Comparison of ENCODE assay signal across 12 mouse cellular contexts in genomic region chr11:79669947-79670346, GRCm38 (mm10).
DNase-seq lines count a peak whose midpoint lies in the region; ATAC-seq and TF ChIP-seq lines count a peak whose summit lies in the region.
"Had no signal": no experiment of that assay in that cellular context is flagged by ENCODE, and none has a peak within 500 bp of the region (broad histone marks: within the 10 kb centered on the region; RNA-seq: fewer than 3 reads in every experiment).

No protein-coding gene starts in this region.

- ATAC-seq in kidney, embryonic 15.5 days (replicated peaks; ENCODE audit: low FRiP score): no peak
- ATAC-seq in embryonic facial prominence, embryonic 11.5 days (replicated peaks; ENCODE audit: insufficient number of reproducible peaks, low FRiP score, low TSS enrichment, low read depth): peak; percentile 66; the same call in 1 of the 2 replicates
- no peak for ATAC-seq in limb, embryonic 15.5 days (ENCODE audit: insufficient number of reproducible peaks, low FRiP score, low TSS enrichment, low read depth)
- no peak for ATAC-seq in intestine, postnatal 0 days
- ATAC-seq: midbrain, embryonic 15.5 days had no signal

- H3K4me2 ChIP-seq in kidney, embryonic 15.5 days: no peak overlapping the region
- H3K4me2 ChIP-seq in embryonic facial prominence, embryonic 11.5 days (ENCODE audit: low read depth, low read length): no peak overlapping the region
- no peak overlapping the region for H3K4me2 ChIP-seq in limb, embryonic 15.5 days
- H3K4me2 ChIP-seq in intestine, postnatal 0 days (replicated peaks; ENCODE audit: low read depth): no peak overlapping the region
- H3K4me2 ChIP-seq: heart, embryonic 15.5 days; midbrain, embryonic 15.5 days had no signal

- no peak for TF ChIP-seq CTCF in intestine, postnatal 0 days (IDR thresholded peaks at IDR 0.05; ENCODE audit: low read depth)

- 17% methylated on average over 3 of the region's 3 CpGs for WGBS in kidney, embryonic 15.5 days
- WGBS in embryonic facial prominence, embryonic 11.5 days: 14% methylated on average over 3 of the region's 3 CpGs
- 6% methylated on average over 3 of the region's 3 CpGs for WGBS in limb, embryonic 15.5 days
- WGBS in intestine, postnatal 0 days: 31% methylated on average over 3 of the region's 3 CpGs

- H3K4me3 ChIP-seq in kidney, embryonic 15.5 days (replicated peaks): no peak overlapping the region
- no peak overlapping the region for H3K4me3 ChIP-seq in embryonic facial prominence, embryonic 11.5 days (ENCODE audit: low read depth, low read length)
- H3K4me3 ChIP-seq in limb, embryonic 15.5 days: no peak overlapping the region
- no peak overlapping the region for H3K4me3 ChIP-seq in intestine, postnatal 0 days (ENCODE audit: low read depth, low read length)
- H3K4me3 ChIP-seq: heart, embryonic 15.5 days; midbrain, embryonic 15.5 days had no signal

- peak overlapping the region; percentile 59 for H3K27ac ChIP-seq in kidney, embryonic 15.5 days
- H3K27ac ChIP-seq in embryonic facial prominence, embryonic 11.5 days (replicated peaks; ENCODE audit: low read depth, low read length): peak overlapping the region; percentile 77
- H3K27ac ChIP-seq in limb, embryonic 15.5 days: peak overlapping the region; percentile 88
- H3K27ac ChIP-seq in intestine, postnatal 0 days (ENCODE audit: low read depth, low read length): no peak overlapping the region
- H3K27ac ChIP-seq: heart, embryonic 15.5 days; midbrain, embryonic 15.5 days had no signal

- no peaks in the 10 kb centered on the region for H3K9me3 ChIP-seq in kidney, embryonic 15.5 days (replicated peaks)
- no peaks in the 10 kb centered on the region for H3K9me3 ChIP-seq in embryonic facial prominence, embryonic 11.5 days (replicated peaks; ENCODE audit: control insufficient read depth, low read length)
- H3K9me3 ChIP-seq in limb, embryonic 15.5 days: no peaks in the 10 kb centered on the region
- no peaks in the 10 kb centered on the region for H3K9me3 ChIP-seq in intestine, postnatal 0 days (ENCODE audit: control insufficient read depth)
- H3K9me3 ChIP-seq: heart, embryonic 15.5 days; midbrain, embryonic 15.5 days had no signal

- H3K4me1 ChIP-seq in kidney, embryonic 15.5 days: peaks cover 61% of the 10 kb centered on the region
- H3K4me1 ChIP-seq in embryonic facial prominence, embryonic 11.5 days (ENCODE audit: control insufficient read depth, insufficient read depth, low read length): peaks cover 7% of the 10 kb centered on the region
- H3K4me1 ChIP-seq in limb, embryonic 15.5 days: peaks cover 64% of the 10 kb centered on the region
- H3K4me1 ChIP-seq in intestine, postnatal 0 days (replicated peaks; ENCODE audit: control insufficient read depth, insufficient read depth, low read length): 0 out of 2 replicates have a peak, but pooled peaks cover 7% of the 10 kb centered on the region

- no peak overlapping the region for H3K9ac ChIP-seq in kidney, embryonic 15.5 days
- H3K9ac ChIP-seq in embryonic facial prominence, embryonic 11.5 days (replicated peaks; ENCODE audit: low read length): no peak overlapping the region
- H3K9ac ChIP-seq in limb, embryonic 15.5 days: no peak overlapping the region
- H3K9ac ChIP-seq in intestine, postnatal 0 days (ENCODE audit: low read depth, low read length): no peak overlapping the region
- H3K9ac ChIP-seq: heart, embryonic 15.5 days; midbrain, embryonic 15.5 days had no signal

- H3K36me3 ChIP-seq in kidney, embryonic 15.5 days: no peaks in the 10 kb centered on the region
- no peaks in the 10 kb centered on the region for H3K36me3 ChIP-seq in embryonic facial prominence, embryonic 11.5 days (replicated peaks; ENCODE audit: control insufficient read depth, insufficient read depth, low read depth, low read length)
- no peaks in the 10 kb centered on the region for H3K36me3 ChIP-seq in limb, embryonic 15.5 days
- H3K36me3 ChIP-seq in intestine, postnatal 0 days (ENCODE audit: control insufficient read depth, insufficient read depth): no peaks in the 10 kb centered on the region
- H3K36me3 ChIP-seq: heart, embryonic 15.5 days; midbrain, embryonic 15.5 days had no signal

- no peak for DNase-seq in kidney, postnatal 25 days
- DNase-seq in NIH3T3 (ENCODE audit: low read depth): peak; percentile 47
- DNase-seq in embryonic facial prominence, embryonic 11.5 days (ENCODE audit: low spot score): peak; percentile 80
- DNase-seq in urinary bladder, postnatal 14 days (ENCODE audit: low spot score): no peak
- DNase-seq: gastrocnemius, postnatal 10 days; lung, adult 2 months; spleen, adult 18-20 months had no signal

- no peaks in the 10 kb centered on the region for H3K27me3 ChIP-seq in kidney, embryonic 15.5 days
- H3K27me3 ChIP-seq in embryonic facial prominence, embryonic 11.5 days (ENCODE audit: control insufficient read depth, insufficient read depth, low read length): no peaks in the 10 kb centered on the region
- H3K27me3 ChIP-seq in limb, embryonic 15.5 days: no peaks in the 10 kb centered on the region
- H3K27me3 ChIP-seq in intestine, postnatal 0 days (replicated peaks; ENCODE audit: control insufficient read depth, insufficient read depth, low read length): no peaks in the 10 kb centered on the region
- H3K27me3 ChIP-seq: midbrain, embryonic 15.5 days had no signal

Comparison
In these comparisons a context has a peak if more than half of its experiments do, and no peak if none do; other contexts are left out.
1. DNase-seq: peak in NIH3T3 (single experiment) and embryonic facial prominence, embryonic 11.5 days (single experiment); none in kidney, postnatal 25 days (0 of 2) and urinary bladder, postnatal 14 days (single experiment).